Mouse (Mus musculus): Measurements from ENCODE around the gene Ttpal. TPM values are rescaled to one million over a fixed set of nuclear protein-coding genes. Genes with fewer than 3 reads are reported as not detected.
"Not testable (repeated sequence)": the region's sequence is repeated elsewhere in the genome, so short reads cannot be mapped to it uniquely, and the experiment has no call there.

Ttpal gene
- polyA plus RNA-seq, 1 experiment from 2014 or later, result 40.3 TPM

DNA sequence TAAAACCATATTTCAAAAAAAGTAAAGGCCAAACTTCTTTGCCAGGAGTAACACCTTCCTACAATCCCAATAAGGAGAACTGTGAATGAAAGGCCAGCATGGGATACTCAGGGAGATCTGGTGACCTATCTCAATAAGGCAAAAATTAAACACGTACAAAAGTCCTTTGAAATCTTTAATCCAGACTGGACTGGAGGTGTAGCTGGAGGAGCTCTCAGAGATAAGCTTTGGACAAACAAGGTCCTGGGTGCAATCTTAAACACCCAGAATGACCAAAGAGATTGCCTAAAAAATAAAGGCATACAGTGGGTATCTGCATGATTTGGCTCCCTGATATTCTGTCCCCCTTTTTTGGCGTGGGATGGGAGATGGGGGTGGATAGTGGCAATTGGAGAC is 41.5 kb downstream of the Ttpal start:
- Histone ChIP-seq H3K27ac (ENCODE audit: low read depth, low read length) (peak overlapping the region; percentile 24; the same call in 1 of the 2 replicates), H3K9ac (ENCODE audit: low read depth, low read length) (peak overlapping the region; percentile 92; the same call in 1 of the 2 replicates), H3K27me3 (ENCODE audit: control insufficient read depth, insufficient read depth, low read length) (no peaks in the 10 kb centered on the region), H3K36me3 (ENCODE audit: control insufficient read depth, insufficient read depth, low read length) (peaks cover 3% of the 10 kb centered on the region; the same call in 1 of the 2 replicates), H3K9me3 (ENCODE audit: control insufficient read depth, low read length) (no peaks in the 10 kb centered on the region), H3K4me2 (replicated peaks; ENCODE audit: low read depth, low read length) (peak overlapping the region; percentile 62), H3K4me1 (ENCODE audit: control insufficient read depth, insufficient read depth, low read length) (0 out of 2 replicates have a peak, but pooled peaks cover 10% of the 10 kb centered on the region), H3K4me3 (ENCODE audit: low read length) (peak overlapping the region; percentile 87)
- no peak for ATAC-seq (ENCODE audit: low FRiP score, low TSS enrichment)
- 71% methylated on average over 2 of the region's 2 CpGs for WGBS

DNA sequence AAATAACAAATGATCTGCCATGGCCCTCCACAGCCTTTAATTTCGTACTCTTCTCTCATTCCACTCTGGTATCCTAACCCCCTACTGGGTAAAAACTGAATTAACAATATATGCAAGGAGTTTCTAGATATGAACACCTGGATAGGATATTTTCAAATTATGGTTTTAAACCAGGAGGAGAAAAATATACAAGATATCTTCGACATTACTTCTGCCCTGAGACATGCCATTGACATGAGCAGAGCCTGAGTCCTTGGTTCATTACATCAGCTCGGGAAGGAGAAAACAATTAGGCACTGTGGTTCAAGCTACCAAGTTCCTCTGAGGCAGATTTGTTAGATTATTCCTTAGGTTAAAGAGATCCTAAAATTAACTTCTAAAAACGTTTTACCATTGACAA is 41.9 kb downstream of the Ttpal start:
- 0 out of 2 replicates have a peak, but pooled peaks cover 10% of the 10 kb centered on the region for H3K4me1 ChIP-seq (ENCODE audit: control insufficient read depth, insufficient read depth, low read length)
- peak overlapping the region; percentile 92; the same call in 1 of the 2 replicates for H3K9ac ChIP-seq (ENCODE audit: low read depth, low read length)
- H3K4me3 ChIP-seq (ENCODE audit: low read length), result peak overlapping the region; percentile 87
- H3K9me3 ChIP-seq (ENCODE audit: control insufficient read depth, low read length), result no peaks in the 10 kb centered on the region
- WGBS, result 8% methylated on average over 4 of the region's 4 CpGs
- H3K4me2 ChIP-seq (replicated peaks; ENCODE audit: low read depth, low read length), result peak overlapping the region; percentile 62
- no peaks in the 10 kb centered on the region for H3K27me3 ChIP-seq (ENCODE audit: control insufficient read depth, insufficient read depth, low read length)
- H3K27ac ChIP-seq (ENCODE audit: low read depth, low read length), result peak overlapping the region; percentile 98; the same call in 1 of the 2 replicates
- no peak for ATAC-seq (ENCODE audit: low FRiP score, low TSS enrichment)
- H3K36me3 ChIP-seq (ENCODE audit: control insufficient read depth, insufficient read depth, low read length), result 0 out of 2 replicates have a peak, but pooled peaks cover 3% of the 10 kb centered on the region

DNA sequence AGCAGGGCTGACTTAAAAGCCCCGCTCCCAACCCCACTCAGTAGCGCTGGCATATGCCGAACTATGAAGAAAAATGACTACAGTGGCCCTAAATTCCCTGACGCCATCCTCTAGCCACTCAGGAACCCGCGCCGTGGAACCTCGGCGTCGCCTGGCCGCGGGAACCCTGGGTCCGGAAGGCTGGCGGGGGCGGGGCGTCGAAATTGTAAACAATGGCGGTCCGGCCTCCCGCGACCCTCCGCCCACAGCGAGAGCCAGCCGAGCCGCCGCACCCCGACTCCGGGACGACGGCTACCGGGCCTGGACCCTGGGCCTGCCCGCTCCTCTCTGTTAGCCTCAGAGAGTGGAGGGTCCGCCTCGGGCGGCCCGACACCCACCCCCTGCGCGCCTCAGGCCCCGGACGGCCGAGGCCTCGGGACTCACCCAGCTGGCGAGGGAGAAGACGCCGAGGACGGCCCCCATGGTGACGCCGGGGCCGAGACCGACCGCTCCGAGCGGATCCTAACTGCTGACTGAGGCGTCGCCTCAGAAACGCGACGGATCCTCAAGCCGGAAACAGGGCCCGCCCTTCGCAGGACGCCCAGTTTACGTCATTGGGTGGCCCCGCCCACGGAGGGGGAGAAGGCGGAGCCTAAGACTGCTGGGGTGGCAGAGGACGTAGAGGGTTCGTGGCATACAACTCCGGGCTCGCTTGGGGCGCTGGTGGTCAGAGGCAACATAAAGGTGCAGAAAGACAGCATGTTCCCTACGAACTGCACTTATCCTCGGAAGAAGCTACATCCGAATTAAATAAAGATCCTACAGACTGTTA is 42.7 kb downstream of the Ttpal start, which contains the start of gene Serinc3:
Serinc3 (minus strand) TSS at position 557 of the 811 bp plus-strand sequence.
- peak; percentile 96 for ATAC-seq (ENCODE audit: low FRiP score, low TSS enrichment)
- H3K27ac ChIP-seq (ENCODE audit: low read depth, low read length), result peak within 1 kb of the TSS; percentile 98
- H3K36me3 ChIP-seq (ENCODE audit: control insufficient read depth, insufficient read depth, low read length), result 0 out of 2 replicates have a peak, but pooled peaks cover 3% of the 10 kb centered on the region
- under 1% methylated on average over 74 of the region's 74 CpGs for WGBS
- H3K4me1 ChIP-seq (ENCODE audit: control insufficient read depth, insufficient read depth, low read length), result 0 out of 2 replicates have a peak, but pooled peaks cover 10% of the 10 kb centered on the region
- H3K9ac ChIP-seq (ENCODE audit: low read depth, low read length), result peak within 1 kb of the TSS; percentile 92
- H3K9me3 ChIP-seq (ENCODE audit: control insufficient read depth, low read length), result no peaks in the 10 kb centered on the region
- H3K4me3 ChIP-seq (ENCODE audit: low read length), result peak within 1 kb of the TSS; percentile 87
- no peaks in the 10 kb centered on the region for H3K27me3 ChIP-seq (ENCODE audit: control insufficient read depth, insufficient read depth, low read length)
- H3K4me2 ChIP-seq (replicated peaks; ENCODE audit: low read depth, low read length), result peak within 1 kb of the TSS; percentile 62

DNA sequence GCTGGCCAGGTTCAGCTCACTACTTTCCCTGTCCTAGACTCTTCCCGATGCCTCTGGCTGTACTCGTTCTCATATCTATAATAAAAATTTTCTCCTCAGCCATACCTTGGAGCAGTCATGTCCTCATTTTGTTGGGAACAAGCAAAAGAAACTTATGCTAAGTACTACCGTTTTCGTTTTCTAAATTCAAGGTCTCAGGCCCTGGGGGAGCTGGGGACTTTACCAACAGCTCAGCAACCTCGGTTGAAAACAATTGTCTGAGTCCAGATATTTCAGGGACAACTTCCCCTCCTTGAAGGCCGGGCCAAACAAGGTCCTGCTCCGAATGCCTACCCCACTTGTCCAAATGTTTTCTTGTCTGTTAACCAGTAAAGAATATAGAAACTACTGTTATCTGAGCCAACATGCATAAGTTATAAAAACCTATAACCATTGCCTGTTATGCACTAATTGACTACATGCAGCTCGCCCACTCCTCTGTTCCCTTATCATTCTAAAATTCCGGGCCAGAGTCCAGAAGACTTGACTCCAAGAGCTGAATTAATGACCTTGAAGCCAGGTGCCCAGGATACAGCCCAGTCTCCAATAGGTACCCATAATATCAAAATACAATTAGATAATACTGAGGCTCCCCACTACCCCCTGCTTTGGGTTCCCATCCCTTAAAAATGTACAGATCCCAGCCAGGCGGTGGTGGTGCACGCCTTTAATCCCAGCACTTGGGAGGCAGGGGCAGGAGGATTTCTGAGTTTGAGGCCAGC is 43.8 kb downstream of the Ttpal start:
- Histone ChIP-seq H3K27me3 (ENCODE audit: control insufficient read depth, insufficient read depth, low read length) (no peaks in the 10 kb centered on the region), H3K36me3 (ENCODE audit: control insufficient read depth, insufficient read depth, low read length) (no peaks in the 10 kb centered on the region), H3K9ac (ENCODE audit: low read depth, low read length) (no peak overlapping the region), H3K27ac (ENCODE audit: low read depth, low read length) (0 out of 2 replicates have a peak overlapping the region, but pooled peaks have one; percentile 56), H3K4me3 (ENCODE audit: low read length) (no peak overlapping the region), H3K4me2 (replicated peaks; ENCODE audit: low read depth, low read length) (no peak overlapping the region), H3K4me1 (ENCODE audit: control insufficient read depth, insufficient read depth, low read length) (0 out of 2 replicates have a peak, but pooled peaks cover 10% of the 10 kb centered on the region), H3K9me3 (ENCODE audit: control insufficient read depth, low read length) (peaks cover 7% of the 10 kb centered on the region; the same call in 1 of the 2 replicates)
- ATAC-seq (ENCODE audit: low FRiP score, low TSS enrichment), result no peak
- 80% methylated on average over 11 of the region's 11 CpGs for WGBS

DNA sequence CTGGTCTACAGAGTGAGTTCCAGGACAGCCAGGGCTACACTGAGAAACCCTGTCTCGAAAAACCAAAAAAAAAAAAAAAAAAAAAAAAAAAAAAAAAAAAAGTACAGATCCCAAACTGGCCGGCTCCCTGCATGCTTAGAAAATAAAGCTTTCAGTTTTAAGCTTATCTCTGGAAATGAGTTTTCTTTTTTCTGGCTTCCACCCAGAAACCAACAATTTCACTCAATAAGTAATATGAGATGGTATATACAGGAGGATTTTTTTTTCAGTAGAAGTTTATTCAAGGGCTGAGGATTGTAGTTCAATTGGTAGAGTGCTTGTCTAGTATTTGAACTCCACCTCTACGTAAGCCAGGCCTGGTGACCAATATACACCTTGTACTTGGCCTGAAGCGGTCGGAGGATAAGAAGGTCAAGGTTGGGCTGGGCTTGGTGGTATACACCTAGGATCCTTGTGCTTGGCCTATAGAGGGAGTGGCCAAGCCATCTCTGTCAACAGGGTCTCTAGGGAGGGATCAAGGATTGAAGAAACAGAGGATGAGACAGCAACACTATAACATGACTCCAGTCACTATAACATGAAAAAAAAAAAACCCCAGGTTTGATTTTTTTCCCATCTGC is 44.5 kb downstream of the Ttpal start:
- H3K36me3 ChIP-seq (ENCODE audit: control insufficient read depth, insufficient read depth, low read length), result no peaks in the 10 kb centered on the region
- no peak overlapping the region for H3K27ac ChIP-seq (ENCODE audit: low read depth, low read length)
- H3K27me3 ChIP-seq (ENCODE audit: control insufficient read depth, insufficient read depth, low read length), result no peaks in the 10 kb centered on the region
- ATAC-seq (ENCODE audit: low FRiP score, low TSS enrichment), result no peak
- H3K4me2 ChIP-seq (replicated peaks; ENCODE audit: low read depth, low read length), result no peak overlapping the region
- WGBS, result 91% methylated on average over 5 of the region's 5 CpGs
- 0 out of 2 replicates have a peak, but pooled peaks cover 10% of the 10 kb centered on the region for H3K4me1 ChIP-seq (ENCODE audit: control insufficient read depth, insufficient read depth, low read length)
- no peak overlapping the region for H3K9ac ChIP-seq (ENCODE audit: low read depth, low read length)
- peaks cover 7% of the 10 kb centered on the region; the same call in 1 of the 2 replicates for H3K9me3 ChIP-seq (ENCODE audit: control insufficient read depth, low read length)
- H3K4me3 ChIP-seq (ENCODE audit: low read length), result no peak overlapping the region

DNA sequence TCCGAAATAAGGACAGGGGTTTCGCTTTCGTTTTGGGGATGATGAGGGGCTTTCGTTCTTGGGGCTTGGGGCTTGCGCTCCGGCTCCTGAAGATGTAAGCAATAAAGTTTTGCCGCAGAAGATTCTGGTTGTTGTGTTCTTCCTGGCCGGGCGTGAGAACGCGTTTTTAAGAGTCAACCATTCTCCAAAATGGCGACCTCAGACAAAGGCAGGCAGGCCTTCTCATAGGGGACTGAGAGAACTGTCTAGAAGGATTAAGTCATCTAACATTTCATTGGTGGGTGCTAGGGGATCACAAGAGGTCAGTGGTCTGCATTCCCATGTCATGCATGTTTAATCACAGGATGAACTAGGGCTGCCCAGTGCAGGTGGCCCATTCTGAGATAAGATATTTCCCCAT is 53.6 kb downstream of the Ttpal start:
- not testable (repeated sequence) for ATAC-seq (ENCODE audit: low FRiP score, low TSS enrichment); H3K9me3 ChIP-seq (ENCODE audit: control insufficient read depth, low read length); H3K4me3 ChIP-seq (ENCODE audit: low read length); H3K27ac ChIP-seq (ENCODE audit: low read depth, low read length); H3K27me3 ChIP-seq (ENCODE audit: control insufficient read depth, insufficient read depth, low read length); H3K4me2 ChIP-seq (replicated peaks; ENCODE audit: low read depth, low read length); H3K36me3 ChIP-seq (ENCODE audit: control insufficient read depth, insufficient read depth, low read length); H3K9ac ChIP-seq (ENCODE audit: low read depth, low read length)
- over 99% methylated on average over 6 of the region's 12 CpGs for WGBS
- H3K4me1 ChIP-seq (ENCODE audit: control insufficient read depth, insufficient read depth, low read length), result peaks cover 11% of the 10 kb centered on the region

DNA sequence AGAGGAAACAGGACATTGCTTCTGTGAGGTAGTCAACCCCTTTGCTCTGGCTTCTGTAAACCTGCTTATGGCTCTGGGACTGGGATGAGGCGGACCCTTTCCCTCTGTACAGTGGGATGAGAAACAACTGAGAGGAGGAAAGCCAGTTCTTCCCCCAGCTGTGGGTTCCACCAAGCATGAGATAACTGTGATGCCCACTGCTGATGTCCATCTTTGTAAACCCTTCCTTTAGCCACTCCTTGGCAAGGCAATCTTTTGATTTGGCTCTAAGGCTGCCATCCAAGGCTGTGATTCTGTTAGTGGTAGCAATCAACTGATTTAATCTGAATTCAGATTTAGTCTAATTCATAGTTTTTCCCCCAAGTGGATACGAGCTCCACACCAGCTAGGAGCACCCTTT is 55.4 kb downstream of the Ttpal start:
- WGBS, result 86% methylated on average over 2 of the region's 2 CpGs
- Histone ChIP-seq H3K36me3 (ENCODE audit: control insufficient read depth, insufficient read depth, low read length) (no peaks in the 10 kb centered on the region), H3K9me3 (ENCODE audit: control insufficient read depth, low read length) (no peaks in the 10 kb centered on the region), H3K9ac (ENCODE audit: low read depth, low read length) (no peak overlapping the region), H3K4me3 (ENCODE audit: low read length) (no peak overlapping the region), H3K4me2 (replicated peaks; ENCODE audit: low read depth, low read length) (no peak overlapping the region; the same call in 1 of the 2 replicates), H3K27me3 (ENCODE audit: control insufficient read depth, insufficient read depth, low read length) (no peaks in the 10 kb centered on the region), H3K4me1 (ENCODE audit: control insufficient read depth, insufficient read depth, low read length) (peaks cover 16% of the 10 kb centered on the region), H3K27ac (ENCODE audit: low read depth, low read length) (no peak overlapping the region)
- no peak for ATAC-seq (ENCODE audit: low FRiP score, low TSS enrichment)

DNA sequence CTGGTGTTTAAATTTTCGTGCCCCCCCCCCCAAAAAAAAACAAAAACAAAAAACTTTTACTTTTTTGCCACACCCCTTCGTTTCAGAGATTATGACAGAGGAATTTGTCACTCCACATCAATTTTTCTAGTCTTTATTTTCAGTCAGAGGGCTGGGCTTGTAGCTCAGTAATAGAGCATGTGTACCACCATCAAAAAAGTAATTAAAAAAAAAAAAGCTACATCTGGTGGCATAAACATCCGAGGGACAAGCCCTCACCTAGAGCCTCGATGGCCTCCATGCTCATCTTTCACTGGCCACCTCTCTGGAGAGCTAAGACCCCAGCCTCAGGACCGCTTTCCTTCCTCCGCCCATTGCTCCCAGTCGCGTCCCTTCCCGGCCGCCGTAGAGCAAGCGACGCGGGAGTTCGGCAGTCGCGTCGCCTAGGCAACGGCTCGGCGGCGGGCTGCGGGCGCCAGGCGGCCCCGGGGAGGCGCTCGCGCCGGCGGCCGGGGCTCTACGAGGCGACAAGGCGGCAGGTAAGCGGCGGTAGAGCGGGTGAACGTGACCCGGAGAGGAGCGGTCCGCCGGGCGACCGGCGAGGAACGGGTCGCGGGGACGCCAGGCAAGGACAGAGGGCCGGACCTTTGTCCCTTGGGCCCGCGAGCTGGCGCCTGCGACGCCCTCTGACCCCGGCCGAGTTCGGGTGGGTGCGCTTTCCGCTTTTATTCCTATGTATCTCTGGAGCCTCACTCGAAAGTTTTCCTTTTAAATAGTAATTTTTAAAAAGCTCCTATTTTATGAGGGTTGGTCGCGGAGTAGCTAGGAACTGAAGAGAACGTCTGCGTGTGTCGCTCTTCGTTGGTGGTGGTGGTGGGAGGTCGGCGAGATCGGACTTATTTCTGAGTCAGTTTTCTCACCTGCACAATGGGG is 56.1 kb downstream of the Ttpal start, which contains the start of gene Pkig:
Pkig (plus strand) TSS at position 412 of the 912 bp plus-strand sequence.
- 1% methylated on average over 71 of the region's 71 CpGs for WGBS
- peaks cover 20% of the 10 kb centered on the region for H3K4me1 ChIP-seq (ENCODE audit: control insufficient read depth, insufficient read depth, low read length)
- peak within 1 kb of the TSS; percentile 41 for H3K4me2 ChIP-seq (replicated peaks; ENCODE audit: low read depth, low read length)
- peak within 1 kb of the TSS; percentile 71 for H3K4me3 ChIP-seq (ENCODE audit: low read length)
- H3K9ac ChIP-seq (ENCODE audit: low read depth, low read length), result peak within 1 kb of the TSS; percentile 87
- ATAC-seq (ENCODE audit: low FRiP score, low TSS enrichment), result peak; percentile 82
- H3K27me3 ChIP-seq (ENCODE audit: control insufficient read depth, insufficient read depth, low read length), result no peaks in the 10 kb centered on the region
- peak within 1 kb of the TSS; percentile 67; the same call in 1 of the 2 replicates for H3K27ac ChIP-seq (ENCODE audit: low read depth, low read length)
- no peaks in the 10 kb centered on the region for H3K9me3 ChIP-seq (ENCODE audit: control insufficient read depth, low read length)
- no peaks in the 10 kb centered on the region for H3K36me3 ChIP-seq (ENCODE audit: control insufficient read depth, insufficient read depth, low read length)
